Mouse (Mus musculus): Measurements from ENCODE around the gene Prr22. TPM values are rescaled to one million over a fixed set of nuclear protein-coding genes. Genes with fewer than 3 reads are reported as not detected.

Gene Prr22
- total RNA-seq, 2 experiments from 2014 or later = 1.3 to 2.6 TPM

DNA sequence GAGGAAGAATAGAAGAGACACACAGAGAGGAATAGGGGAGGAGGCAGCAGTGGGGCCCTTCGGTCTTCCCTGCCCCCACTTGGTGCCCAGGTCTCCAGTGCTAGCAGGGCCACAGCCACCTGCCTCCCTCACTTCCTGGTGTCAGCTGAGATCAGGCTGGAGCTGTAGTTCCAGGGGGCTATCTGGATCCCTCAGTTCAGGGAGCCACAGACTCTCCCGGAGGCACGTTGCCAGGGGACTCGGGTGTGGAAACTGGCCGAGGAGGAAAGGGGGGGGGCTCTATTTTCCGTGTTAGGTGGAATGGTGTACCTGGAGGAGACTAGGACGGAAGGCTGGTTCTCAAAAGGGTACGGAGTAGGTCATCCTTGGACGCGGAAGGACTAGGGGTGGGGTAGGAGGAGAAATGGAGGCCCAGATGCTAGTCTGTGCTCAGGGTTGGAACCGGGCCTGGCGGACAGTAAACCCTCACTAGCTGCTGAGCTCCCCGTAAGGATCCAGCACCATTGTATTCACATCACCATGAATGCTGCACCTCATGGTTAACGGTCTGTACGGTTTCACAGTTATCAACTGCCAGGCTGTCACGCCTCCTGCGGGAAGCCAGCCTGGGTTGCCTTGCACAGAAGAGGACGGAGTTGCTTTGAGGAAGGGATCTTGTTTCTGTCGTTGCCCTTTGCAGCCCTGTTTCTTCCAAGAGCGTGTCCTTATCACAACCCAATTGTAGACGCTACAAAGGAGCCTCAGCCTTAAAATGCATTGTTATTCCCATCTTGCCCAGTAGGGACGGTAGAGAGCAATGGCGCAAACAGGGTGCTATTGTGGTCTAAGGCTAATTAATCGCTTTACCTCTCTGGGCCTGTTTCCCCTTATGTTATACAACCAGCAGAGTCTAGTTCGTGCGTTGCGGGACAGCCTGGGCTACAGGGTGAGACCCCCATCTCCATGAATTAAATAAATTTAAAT, 7.0 kb upstream of the Prr22 start:
- Histone ChIP-seq H3K4me3 (peak overlapping the region; percentile 62), H3K27ac (peak overlapping the region; percentile 92)
- intact Hi-C loops (cut with DNase I) = loop anchor here (2.0 to 5.0 kb wide), 3 partner anchors 46 to 151 kb away; partner anchors contain the start of genes Ndufa11, Ranbp3 and Rpl36
- DNase-seq (ENCODE audit: extremely low spot score in 1 of 2, low spot score in 2 of 2) = peak; percentile 63 to 64
- peak; percentile 99 for TF ChIP-seq CTCF (IDR thresholded peaks at IDR 0.05)

DNA sequence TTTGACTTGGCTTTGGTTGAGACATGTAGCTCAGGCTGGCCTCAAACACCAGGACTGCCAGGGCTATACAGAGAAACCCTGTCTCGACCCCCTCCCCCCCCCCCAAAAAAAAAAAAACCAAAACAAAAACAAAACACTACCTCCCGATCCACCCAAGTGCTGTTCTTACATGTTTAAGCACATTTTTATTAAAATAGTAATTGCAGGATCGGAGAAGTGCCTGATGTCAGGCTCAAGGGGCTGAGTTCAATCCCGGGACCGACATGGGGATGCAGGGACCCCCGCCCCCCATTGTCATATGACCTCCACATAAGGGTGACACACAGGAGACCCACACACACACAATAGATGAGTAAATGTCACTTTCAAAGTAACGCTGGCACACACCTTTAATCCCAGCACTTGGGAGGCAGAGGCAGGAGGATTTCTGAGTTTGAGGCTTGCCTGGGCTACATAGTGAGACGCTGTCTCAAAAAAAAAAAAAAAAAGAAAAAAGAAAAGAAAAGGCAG, 6.3 kb upstream of the Prr22 start:
- H3K27ac ChIP-seq = peak overlapping the region; percentile 97
- H3K4me3 ChIP-seq = peak overlapping the region; percentile 53
- no peak for TF ChIP-seq CTCF (IDR thresholded peaks at IDR 0.05)
- DNase-seq (ENCODE audit: extremely low spot score in 1 of 2, low spot score in 2 of 2) = no peak
- intact Hi-C loops (cut with DNase I) = loop anchor here (2.0 to 5.0 kb wide), 3 partner anchors 47 to 151 kb away; partner anchors contain the start of genes Ndufa11, Ranbp3 and Rpl36

DNA sequence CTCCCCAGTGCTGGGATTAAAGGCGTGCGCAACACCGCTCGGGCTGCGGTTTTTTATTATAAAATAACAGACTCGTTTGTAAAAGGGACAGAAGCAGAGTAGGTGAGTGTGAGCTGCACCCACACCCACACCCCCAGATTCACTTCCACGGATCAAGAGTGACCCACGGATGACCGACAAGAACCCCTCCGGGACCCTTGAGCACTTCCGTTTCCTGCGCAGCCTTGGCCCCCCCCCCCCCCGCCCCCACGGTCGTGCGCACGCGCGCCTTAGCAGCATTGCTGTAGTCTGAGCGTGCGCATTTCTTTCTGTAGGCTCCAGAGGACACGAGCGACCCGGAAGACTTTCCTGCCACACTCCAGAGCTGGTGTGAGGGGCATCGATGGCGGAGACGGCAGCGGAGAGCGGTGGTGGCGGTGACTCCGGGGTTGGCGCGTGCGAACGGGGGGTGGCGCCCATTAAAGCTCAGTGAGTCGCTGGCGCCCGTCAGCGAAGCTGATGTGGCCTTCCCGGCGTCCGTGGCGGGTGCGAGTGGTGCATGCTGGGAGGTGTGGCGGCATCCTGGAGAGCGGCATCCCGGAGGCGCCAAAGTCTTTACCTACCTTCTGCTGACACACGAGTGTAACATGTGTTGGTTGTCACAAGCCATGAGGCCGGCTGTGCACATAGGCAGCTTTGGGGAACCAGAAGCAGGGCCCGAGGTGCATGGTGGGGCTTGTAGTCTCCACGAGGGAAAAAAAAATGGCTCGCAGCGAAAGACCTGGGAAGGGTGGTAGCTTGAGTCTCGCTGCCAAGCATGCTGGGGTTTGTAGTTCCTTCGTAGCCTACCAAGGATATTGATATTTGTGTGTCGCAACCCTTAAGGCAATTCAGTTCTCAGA, 5.3 kb upstream of the Prr22 start, which contains the start of gene Dus3l:
TSS of gene Dus3l (plus strand) at position 284 of the 881 bp plus-strand sequence.
- peak within 1 kb of the TSS; percentile 53 for H3K4me3 ChIP-seq
- intact Hi-C loops (cut with DNase I) = loop anchor here (5.0 kb wide), 2 partner anchors 92 to 152 kb away; partner anchors contain the start of genes Ranbp3 and Rpl36
- peak within 1 kb of the TSS; percentile 97 for H3K27ac ChIP-seq
- TF ChIP-seq CTCF (IDR thresholded peaks at IDR 0.05) = no peak
- peak; percentile 83 to 86 for DNase-seq (ENCODE audit: extremely low spot score in 1 of 2, low spot score in 2 of 2)

DNA sequence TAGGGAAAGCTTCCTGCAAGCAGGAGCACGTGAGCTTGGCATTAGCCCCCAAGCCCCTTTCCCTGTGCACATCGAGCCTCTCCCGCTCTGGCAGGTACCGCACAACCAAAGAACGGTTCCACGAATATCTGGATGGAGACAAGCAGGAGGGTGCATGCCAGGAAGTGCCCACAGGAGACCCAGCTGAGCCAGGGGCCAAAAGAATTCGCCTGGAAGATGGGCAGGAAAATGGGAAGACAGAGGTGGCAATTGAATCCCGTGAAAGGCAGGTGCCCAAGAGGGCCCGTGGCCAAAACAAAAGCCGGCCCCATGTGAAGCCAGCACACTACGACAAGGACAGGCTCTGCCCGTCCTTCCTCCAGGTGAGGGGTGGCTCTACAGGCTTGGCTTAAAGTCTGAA, 4.6 kb upstream of the Prr22 start:
- H3K27ac ChIP-seq = peak overlapping the region; percentile 97
- intact Hi-C loops (cut with DNase I) = no loop called here
- no peak for DNase-seq (ENCODE audit: extremely low spot score in 1 of 2, low spot score in 2 of 2)
- peak overlapping the region; percentile 53 for H3K4me3 ChIP-seq
- TF ChIP-seq CTCF (IDR thresholded peaks at IDR 0.05) = no peak

DNA sequence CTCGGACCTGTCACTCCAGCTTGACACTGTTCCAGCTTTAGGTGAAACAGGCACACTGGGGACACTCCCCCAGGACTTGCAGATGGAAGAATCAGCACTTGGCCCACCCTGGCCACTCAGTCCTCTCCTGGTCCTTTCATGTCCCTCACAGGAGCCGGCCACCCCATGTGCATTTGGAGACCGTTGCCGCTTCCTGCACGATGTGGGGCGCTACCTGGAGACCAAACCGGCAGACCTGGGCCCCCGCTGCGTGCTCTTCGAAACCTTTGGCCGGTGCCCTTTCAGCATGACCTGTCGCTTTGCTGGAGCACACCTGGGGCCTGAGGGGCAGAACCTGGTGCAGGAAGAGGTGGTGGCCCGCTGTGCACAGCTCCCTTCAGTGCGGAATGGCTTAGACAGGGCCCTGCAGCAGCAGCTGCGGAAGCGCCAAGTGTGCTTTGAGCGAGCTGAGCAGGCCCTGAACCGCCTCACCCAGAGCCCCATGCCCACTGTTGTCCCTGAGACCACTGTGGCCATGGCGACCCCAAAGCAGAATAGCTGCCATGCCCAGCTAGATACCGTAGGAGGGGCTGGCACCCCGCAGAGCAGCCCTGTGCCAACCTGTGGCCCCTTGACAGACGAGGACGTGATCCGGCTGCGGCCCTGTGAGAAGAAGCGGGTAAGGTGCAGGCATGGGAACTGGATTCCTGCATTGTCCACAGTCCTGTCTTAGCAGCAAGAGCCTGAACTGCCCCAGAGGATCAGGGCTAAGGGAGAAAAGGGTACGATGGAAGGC, 3.2 kb upstream of the Prr22 start:
- H3K4me3 ChIP-seq = no peak overlapping the region
- no peak for DNase-seq (ENCODE audit: extremely low spot score in 1 of 2, low spot score in 2 of 2)
- no peak overlapping the region for H3K27ac ChIP-seq
- intact Hi-C loops (cut with DNase I) = no loop called here
- no peak for TF ChIP-seq CTCF (IDR thresholded peaks at IDR 0.05)

DNA sequence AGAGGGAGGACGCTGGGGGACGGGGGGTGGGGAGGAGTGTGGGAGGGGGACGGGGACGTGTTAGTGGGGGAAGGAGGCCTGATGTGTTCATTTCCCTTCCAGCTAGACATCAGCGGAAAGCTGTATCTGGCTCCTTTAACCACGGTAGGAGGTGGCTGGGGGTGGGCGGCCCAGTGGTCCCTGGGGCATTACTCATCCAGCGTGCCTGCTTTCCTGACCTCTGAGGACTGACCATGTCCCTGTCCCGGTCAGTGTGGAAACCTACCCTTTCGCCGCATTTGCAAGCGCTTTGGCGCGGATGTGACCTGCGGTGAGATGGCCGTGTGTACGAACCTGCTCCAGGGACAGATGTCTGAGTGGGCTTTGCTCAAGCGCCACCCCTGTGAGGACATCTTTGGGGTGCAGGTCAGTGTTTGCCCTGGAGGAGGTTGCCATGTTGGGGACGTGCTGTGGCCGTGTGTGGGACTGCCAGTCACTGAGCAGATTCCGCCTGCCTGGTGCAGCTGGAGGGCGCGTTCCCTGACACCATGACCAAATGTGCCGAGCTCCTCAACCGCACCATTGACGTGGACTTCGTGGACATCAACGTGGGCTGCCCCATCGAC, 2.4 kb upstream of the Prr22 start:
- intact Hi-C loops (cut with DNase I) = no loop called here
- DNase-seq (ENCODE audit: extremely low spot score in 1 of 2, low spot score in 2 of 2) = no peak
- no peak overlapping the region for H3K27ac ChIP-seq
- no peak overlapping the region for H3K4me3 ChIP-seq
- TF ChIP-seq CTCF (IDR thresholded peaks at IDR 0.05) = no peak

DNA sequence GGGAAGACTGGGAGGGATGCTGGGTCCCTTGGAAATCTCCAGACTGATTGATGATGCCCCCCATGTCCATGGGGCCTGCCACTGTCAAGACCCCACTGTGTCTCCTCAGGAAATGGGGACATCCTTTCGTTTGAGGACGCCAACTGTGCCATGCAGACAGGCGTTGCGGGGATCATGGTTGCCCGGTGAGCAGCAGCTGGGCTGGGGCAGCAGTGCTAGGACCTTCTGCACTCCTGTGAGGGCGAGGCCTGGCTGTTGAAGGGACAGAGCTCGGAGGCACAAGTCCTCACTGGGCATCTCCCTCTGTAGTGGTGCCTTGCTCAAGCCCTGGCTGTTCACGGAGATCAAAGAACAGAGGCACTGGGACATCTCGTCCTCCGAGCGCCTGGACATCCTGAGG, 1.1 kb upstream of the Prr22 start:
- no peak for DNase-seq (ENCODE audit: extremely low spot score in 1 of 2, low spot score in 2 of 2)
- no peak for TF ChIP-seq CTCF (IDR thresholded peaks at IDR 0.05)
- intact Hi-C loops (cut with DNase I) = no loop called here
- H3K27ac ChIP-seq = no peak overlapping the region
- H3K4me3 ChIP-seq = no peak overlapping the region

DNA sequence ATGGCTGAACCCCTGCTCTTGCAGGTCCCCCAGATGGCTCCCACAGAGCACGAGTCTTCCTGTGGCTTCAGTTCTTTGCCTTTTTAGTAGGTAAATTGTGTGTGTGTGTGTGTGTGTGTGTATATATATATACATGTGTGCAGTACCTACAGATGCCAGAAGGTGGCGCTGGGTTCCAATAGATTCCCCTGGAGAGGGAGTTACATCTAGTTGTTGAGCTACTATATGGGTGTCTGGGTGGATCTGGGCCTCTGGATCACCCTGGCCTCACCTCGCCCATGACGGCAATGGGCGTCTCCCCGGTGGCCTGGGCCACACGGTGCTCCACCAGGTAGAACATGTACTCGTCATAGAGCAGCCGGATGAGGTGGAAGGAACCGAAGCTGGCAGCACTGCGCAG, 7.5 kb downstream of the Prr22 start:
- DNase-seq (ENCODE audit: extremely low spot score in 1 of 2, low spot score in 2 of 2) = no peak
- peak; percentile 38 for TF ChIP-seq CTCF (IDR thresholded peaks at IDR 0.05)
- intact Hi-C loops (cut with DNase I) = no loop called here
- Histone ChIP-seq H3K4me3 (no peak overlapping the region), H3K27ac (no peak overlapping the region)

DNA sequence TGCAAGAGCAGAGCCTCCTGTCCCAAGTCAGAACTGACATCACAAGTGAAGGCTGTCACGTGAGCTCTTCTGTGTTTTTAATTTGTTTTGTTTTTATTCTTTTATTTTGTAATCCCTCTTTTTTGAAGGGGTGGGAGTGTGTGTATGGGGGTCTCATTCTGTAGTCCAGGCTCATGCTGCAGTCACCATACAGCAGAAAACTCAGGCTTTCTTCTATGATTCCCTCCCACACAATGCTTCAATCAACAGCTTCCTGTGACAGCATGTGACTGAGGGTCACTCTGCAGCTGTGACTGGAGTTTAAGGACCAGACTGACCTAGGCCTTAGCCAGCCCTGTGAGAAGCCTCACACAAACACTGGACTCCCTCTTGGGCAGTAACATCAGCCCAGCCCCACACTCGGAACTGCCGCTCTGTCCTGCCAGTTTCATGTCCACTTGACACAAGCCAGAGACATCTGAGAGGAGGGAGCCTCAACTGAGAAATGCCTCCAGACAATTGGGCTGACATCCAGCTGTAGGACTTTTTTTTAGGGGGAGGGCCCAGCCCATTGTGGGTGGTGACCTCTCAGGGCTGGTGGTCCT, 8.8 kb downstream of the Prr22 start:
- intact Hi-C loops (cut with DNase I) = no loop called here
- no peak for TF ChIP-seq CTCF (IDR thresholded peaks at IDR 0.05)
- Histone ChIP-seq H3K4me3 (no peak overlapping the region), H3K27ac (no peak overlapping the region)
- no peak for DNase-seq (ENCODE audit: extremely low spot score in 1 of 2, low spot score in 2 of 2)

DNA sequence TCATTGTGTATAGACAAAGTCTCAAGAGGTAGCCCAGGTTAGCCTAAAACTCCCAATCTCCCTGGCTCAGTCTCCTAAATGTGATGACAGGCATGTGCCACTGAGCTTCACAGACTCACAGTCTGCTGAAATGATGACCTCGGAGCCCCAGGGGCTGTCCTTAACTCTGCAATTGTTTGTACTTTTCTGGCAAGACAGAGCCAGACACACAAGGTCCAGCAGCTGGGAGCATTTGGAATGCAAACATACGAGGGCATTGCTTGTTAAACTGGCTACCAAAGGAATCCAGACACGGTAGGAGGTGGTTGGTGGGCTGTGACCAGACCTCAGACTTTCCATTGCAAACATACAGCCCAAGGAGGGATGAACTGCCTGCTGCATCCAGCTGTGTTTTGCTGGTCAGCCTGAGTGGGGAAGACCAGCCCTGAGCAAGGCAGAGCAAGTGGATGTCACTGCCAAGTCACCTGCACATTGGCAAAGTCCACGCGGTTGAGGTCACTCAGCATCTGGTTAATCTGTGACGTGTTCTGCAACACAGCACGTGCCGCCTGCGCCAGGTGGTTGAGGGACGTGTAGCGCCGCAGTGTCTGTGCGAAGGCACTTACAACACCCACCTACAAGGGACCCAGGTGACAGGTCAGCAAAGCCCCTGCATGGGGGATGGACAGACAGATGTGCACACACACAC, 10.4 kb downstream of the Prr22 start:
- Histone ChIP-seq H3K27ac (no peak overlapping the region), H3K4me3 (no peak overlapping the region)
- intact Hi-C loops (cut with DNase I) = no loop called here
- TF ChIP-seq CTCF (IDR thresholded peaks at IDR 0.05) = no peak
- no peak for DNase-seq (ENCODE audit: extremely low spot score in 1 of 2, low spot score in 2 of 2)

All from left cerebral cortex, adult 2 months (tissue).